Mouse (Mus musculus): ENCODE measurements around the gene Lrp4.

Lrp4 gene

GRCm38 (mm10) chr2:91453231-91454075 lies 3.9 kb upstream of the Lrp4 start:
- DNase-seq (ENCODE audit: low spot score in 2 of 2), result no peak

GRCm38 (mm10) chr2:91454434-91454833 lies 2.9 kb upstream of the Lrp4 start:
- no peak for DNase-seq (ENCODE audit: low spot score in 2 of 2)

- no peak for DNase-seq (ENCODE audit: low spot score in 2 of 2)
These were observed 1.5 kb upstream of the Lrp4 start for GRCm38 (mm10) chr2:91455826-91456225.

GRCm38 (mm10) chr2:91456491-91457100 lies 715 bp upstream of the Lrp4 start:
- no peak for DNase-seq (ENCODE audit: low spot score in 2 of 2)

GRCm38 (mm10) chr2:91457656-91458251 lies 443 bp downstream of the Lrp4 start:
- DNase-seq (ENCODE audit: low spot score in 2 of 2), result no peak

GRCm38 (mm10) chr2:91458252-91458672 lies 951 bp downstream of the Lrp4 start:
- DNase-seq (ENCODE audit: low spot score in 2 of 2), result no peak

- no peak for DNase-seq (ENCODE audit: low spot score in 2 of 2)
These were observed 1.5 kb downstream of the Lrp4 start for GRCm38 (mm10) chr2:91458673-91459391.

GRCm38 (mm10) chr2:91460076-91460475 lies 2.8 kb downstream of the Lrp4 start:
- DNase-seq (ENCODE audit: low spot score in 2 of 2), result no peak

GRCm38 (mm10) chr2:91460771-91461170 lies 3.5 kb downstream of the Lrp4 start:
- no peak for DNase-seq (ENCODE audit: low spot score in 2 of 2)

GRCm38 (mm10) chr2:91461341-91461740 lies 4.0 kb downstream of the Lrp4 start:
- DNase-seq (ENCODE audit: low spot score in 2 of 2), result no peak

- DNase-seq (ENCODE audit: low spot score in 2 of 2), result no peak
These were observed 4.9 kb downstream of the Lrp4 start for GRCm38 (mm10) chr2:91462196-91462595.

GRCm38 (mm10) chr2:91462681-91463080 lies 5.4 kb downstream of the Lrp4 start:
- DNase-seq (ENCODE audit: low spot score in 2 of 2), result no peak

GRCm38 (mm10) chr2:91465934-91466333 lies 8.6 kb downstream of the Lrp4 start:
- no peak for DNase-seq (ENCODE audit: low spot score in 2 of 2)

GRCm38 (mm10) chr2:91467613-91468012 lies 10.3 kb downstream of the Lrp4 start:
- no peak for DNase-seq (ENCODE audit: low spot score in 2 of 2)

GRCm38 (mm10) chr2:91470055-91470647 lies 12.8 kb downstream of the Lrp4 start:
- no peak for DNase-seq (ENCODE audit: low spot score in 2 of 2)

- no peak for DNase-seq (ENCODE audit: low spot score in 2 of 2)
These were observed 17.0 kb downstream of the Lrp4 start for GRCm38 (mm10) chr2:91474358-91474757.

- no peak for DNase-seq (ENCODE audit: low spot score in 2 of 2)
These were observed 18.5 kb downstream of the Lrp4 start for GRCm38 (mm10) chr2:91475791-91476190.

GRCm38 (mm10) chr2:91476251-91476661 lies 18.9 kb downstream of the Lrp4 start:
- no peak for DNase-seq (ENCODE audit: low spot score in 2 of 2)

GRCm38 (mm10) chr2:91476841-91477240 lies 19.5 kb downstream of the Lrp4 start:
- DNase-seq (ENCODE audit: low spot score in 2 of 2), result no peak

- no peak for DNase-seq (ENCODE audit: low spot score in 2 of 2)
These were observed 23.1 kb downstream of the Lrp4 start for GRCm38 (mm10) chr2:91480399-91480801.

- no peak for DNase-seq (ENCODE audit: low spot score in 2 of 2)
These were observed 23.6 kb downstream of the Lrp4 start for GRCm38 (mm10) chr2:91480805-91481514.
